Mouse (Mus musculus) MEL (cell line): ENCODE data around the gene Vwce.

Source experiments
- CTCF ChIP-seq, 3 experiments: IDR thresholded peaks in 2 of 3; conservative IDR thresholded peaks in 1 of 3; 2 replicates each; pipeline ENCODE4 v1.5.1; 2011 to 2012; ENCODE audit warnings: low read length in 3 of 3, low read depth in 2 of 3, mild to moderate bottlenecking in 2 of 3, improper control_type of control experiment in 1 of 3, inconsistent platforms in 1 of 3, mixed read lengths in 1 of 3, moderate library complexity in 1 of 3; ENCODE audit not compliant: control insufficient read depth in 1 of 3, insufficient read depth in 1 of 3, poor library complexity in 1 of 3, severe bottlenecking in 1 of 3
- E2F4 ChIP-seq: IDR thresholded peaks from 2 replicates; pipeline ENCODE4 v1.6.1; 2011; ENCODE audit warnings: low read depth, low read length, improper control_type of control experiment, borderline replicate concordance
- EP300 ChIP-seq, 2 experiments: IDR thresholded peaks; 2 replicates each; pipeline ENCODE4 v1.6.1; 2011; ENCODE audit warnings: improper control_type of control experiment in 2 of 2, low read length in 2 of 2, low read depth in 1 of 2, mild to moderate bottlenecking in 1 of 2
- GATA1 ChIP-seq: IDR thresholded peaks from 2 replicates; pipeline ENCODE4 v1.6.1; 2011; ENCODE audit warnings: low read depth, low read length, improper control_type of control experiment
- POLR2A ChIP-seq, 2 experiments: IDR thresholded peaks; 2 replicates each; pipeline ENCODE4 v1.6.1; 2011 to 2012; ENCODE audit warnings: low read length in 2 of 2, mild to moderate bottlenecking in 2 of 2, control low read depth in 1 of 2, improper control_type of control experiment in 1 of 2, low read depth in 1 of 2, moderate library complexity in 1 of 2; ENCODE audit not compliant: control insufficient read depth in 1 of 2, insufficient read depth in 1 of 2, poor library complexity in 1 of 2
- USF1 ChIP-seq: IDR thresholded peaks from 2 replicates; pipeline ENCODE4 v1.6.1; 2014; ENCODE audit warnings: low read depth, mild to moderate bottlenecking, inconsistent platforms, low read length, improper control_type of control experiment, moderate library complexity

GRCm38 (mm10) chr19:10634872-10635318, 882 bp downstream of the Vwce start:
- no peak for TF ChIP-seq CTCF (IDR thresholded peaks at IDR 0.05 in 2 of 3, conservative IDR thresholded peaks at IDR 0.05 in 1 of 3; ENCODE audit: control insufficient read depth in 1 of 3, insufficient read depth in 1 of 3, low read depth in 2 of 3, low read length in 3 of 3, poor library complexity in 1 of 3, severe bottlenecking in 1 of 3)
- TF ChIP-seq E2F4: no peak
- TF ChIP-seq POLR2A (IDR thresholded peaks at IDR 0.05; ENCODE audit: control insufficient read depth in 1 of 2, insufficient read depth in 1 of 2, low read depth in 1 of 2, low read length in 2 of 2, poor library complexity in 1 of 2): no peak
- TF ChIP-seq EP300 (IDR thresholded peaks at IDR 0.05; ENCODE audit: low read depth in 1 of 2, low read length in 2 of 2): no peak
- TF ChIP-seq GATA1: no peak
- TF ChIP-seq USF1: no peak
